Mouse (Mus musculus) heart, postnatal 0 days (tissue): ENCODE data around the gene Rfk.

Source experiments
- CTCF ChIP-seq: IDR thresholded peaks from 2 replicates; pipeline ENCODE4 v1.5.1; 2016; ENCODE audit warnings: antibody characterized with exemption, control low read depth, low read depth
- EP300 ChIP-seq: IDR thresholded peaks from 2 replicates; pipeline ENCODE4 v1.6.1; 2016; ENCODE audit warnings: antibody characterized with exemption, low read depth

DNA sequence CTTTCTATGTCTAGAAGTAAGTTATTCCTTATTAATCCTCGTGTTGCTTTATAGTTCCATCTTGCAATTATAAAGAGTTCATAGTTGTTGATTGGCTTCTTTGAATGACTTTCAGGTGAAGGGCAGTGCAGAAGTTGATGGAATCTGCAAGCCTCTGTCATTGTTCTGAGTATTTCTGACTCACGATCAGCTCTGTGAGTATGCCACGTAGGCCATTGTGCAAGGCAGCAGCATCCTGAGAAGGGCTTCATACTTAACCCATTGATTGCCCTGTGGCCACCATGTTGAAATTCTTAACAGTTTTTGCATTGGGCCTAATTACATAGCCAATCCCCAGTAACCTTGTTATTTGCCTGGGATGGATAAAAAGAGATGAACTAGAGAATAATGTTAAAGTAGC is 15.5 kb downstream of the Rfk start:
- TF ChIP-seq CTCF (no peak), EP300 (no peak)
